Mouse (Mus musculus) midbrain, embryonic 14.5 days (tissue): ENCODE results near the gene Gnpnat1. TPM values are rescaled to one million over a fixed set of nuclear protein-coding genes. Genes with fewer than 3 reads are reported as not detected.

Source experiments
- ATAC-seq: fragments of 200-750 bp; cut with Nextera tagmentation; 2 replicates; pipeline ENCODE4 v1.8.0; 2017; ENCODE audit warnings: moderate number of reproducible peaks, moderate library complexity; ENCODE audit not compliant: low FRiP score, low TSS enrichment
- DNase-seq: peaks from one replicate; pipeline ENCODE4 v3.0.0-alpha.2; 2015
- H3K27ac ChIP-seq: fragments of 300-500 bp; sonication (generic); replicated peaks from 2 replicates; pipeline ENCODE4 v1.5.1; 2014; ENCODE audit warnings: mild to moderate bottlenecking, low read depth, low read length, moderate library complexity
- H3K27me3 ChIP-seq: fragments of 300-500 bp; sonication (generic); 2 replicates; pipeline ENCODE4 v1.6.1; 2014; ENCODE audit warnings: low read length, control low read depth, mixed read lengths; ENCODE audit not compliant: control insufficient read depth, insufficient read depth
- H3K36me3 ChIP-seq: fragments of 300-500 bp; sonication (generic); 2 replicates; pipeline ENCODE4 v1.6.1; 2014; ENCODE audit warnings: low read length, control low read depth; ENCODE audit not compliant: control insufficient read depth, insufficient read depth
- H3K4me1 ChIP-seq: fragments of 300-500 bp; sonication (generic); 2 replicates; pipeline ENCODE4 v1.6.1; 2014; ENCODE audit warnings: mild to moderate bottlenecking, antibody characterized with exemption, low read length, control low read depth; ENCODE audit not compliant: control insufficient read depth, insufficient read depth
- H3K4me2 ChIP-seq: fragments of 300-500 bp; sonication (generic); 2 replicates; pipeline ENCODE4 v1.6.1; 2014; ENCODE audit warnings: mild to moderate bottlenecking, low read length, moderate library complexity
- H3K4me3 ChIP-seq: fragments of 300-500 bp; sonication (generic); replicated peaks from 2 replicates; pipeline ENCODE4 v1.5.1; 2014; ENCODE audit warnings: low read depth, low read length
- H3K9ac ChIP-seq: fragments of 300-500 bp; sonication (generic); replicated peaks from 2 replicates; pipeline ENCODE4 v1.6.1; 2014; ENCODE audit warnings: mild to moderate bottlenecking, low read length, moderate library complexity
- H3K9me3 ChIP-seq: fragments of 300-500 bp; sonication (generic); 2 replicates; pipeline ENCODE4 v1.6.1; 2016; ENCODE audit warnings: low read length, control low read depth, mixed read lengths; ENCODE audit not compliant: control insufficient read depth
- WGBS: fragments of 180-500 bp; shearing (Covaris S2); extraction: QIAGEN DNeasy Blood & Tissue Kit; methylation state at CpG from one replicate; pipeline ENCODE4 v1.1.7; 2014; 5-methylcytosine and 5-hydroxymethylcytosine counted together
- polyA plus RNA-seq: library from polyadenylated mRNA; unstranded; fragments of >200 nt; fragmentation: Nextera tagmentation; extraction: Ambion mirVana; gene quantifications from 2 replicates; pipeline ENCODE4 v1.2.1, GENCODE M21; 2014

The Gnpnat1 gene
- polyA plus RNA-seq, 1 experiment from 2014 or later, result 32.3 TPM

GRCm38 (mm10) chr14:45387480-45387879 lies 17.2 kb downstream of the Gnpnat1 start:
- no peaks in the 10 kb centered on the region for H3K9me3 ChIP-seq
- H3K27me3 ChIP-seq, result no peaks in the 10 kb centered on the region
- peak overlapping the region; percentile 81 for H3K4me2 ChIP-seq
- H3K36me3 ChIP-seq, result peaks cover 2% of the 10 kb centered on the region; the same call in 1 of the 2 replicates
- peaks cover 7% of the 10 kb centered on the region for H3K4me1 ChIP-seq
- WGBS, result 26% methylated on average over 2 of the region's 2 CpGs
- DNase-seq (no peak), ATAC-seq (no peak)
- no peak overlapping the region for H3K27ac ChIP-seq
- H3K9ac ChIP-seq, result 0 out of 2 replicates have a peak overlapping the region, but pooled peaks have one; percentile 89
- peak overlapping the region; percentile 75 for H3K4me3 ChIP-seq

- WGBS, result 93% methylated on average over 2 of the region's 2 CpGs
- H3K27me3 ChIP-seq, result no peaks in the 10 kb centered on the region
- no peak overlapping the region for H3K27ac ChIP-seq
- H3K4me2 ChIP-seq, result no peak overlapping the region
- peaks cover 7% of the 10 kb centered on the region for H3K4me1 ChIP-seq
- no peak overlapping the region for H3K4me3 ChIP-seq
- peaks cover 9% of the 10 kb centered on the region for H3K36me3 ChIP-seq
- H3K9me3 ChIP-seq, result no peaks in the 10 kb centered on the region
- no peak overlapping the region for H3K9ac ChIP-seq
- DNase-seq (no peak), ATAC-seq (no peak)
Observed at GRCm38 (mm10) chr14:45385596-45385995, 19.1 kb downstream of the Gnpnat1 start.

GRCm38 (mm10) chr14:45382912-45383311 lies 21.8 kb downstream of the Gnpnat1 start:
- 80% methylated on average over 4 of the region's 4 CpGs for WGBS
- no peak overlapping the region for H3K4me2 ChIP-seq
- peaks cover 6% of the 10 kb centered on the region for H3K4me1 ChIP-seq
- H3K27me3 ChIP-seq, result no peaks in the 10 kb centered on the region
- no peak overlapping the region for H3K4me3 ChIP-seq
- no peak overlapping the region for H3K27ac ChIP-seq
- no peaks in the 10 kb centered on the region for H3K9me3 ChIP-seq
- DNase-seq (no peak), ATAC-seq (no peak)
- no peak overlapping the region for H3K9ac ChIP-seq
- H3K36me3 ChIP-seq, result peaks cover 27% of the 10 kb centered on the region

GRCm38 (mm10) chr14:45380756-45381155 lies 24.0 kb downstream of the Gnpnat1 start:
- H3K27me3 ChIP-seq, result no peaks in the 10 kb centered on the region
- no peak overlapping the region for H3K4me2 ChIP-seq
- no peaks in the 10 kb centered on the region for H3K9me3 ChIP-seq
- H3K9ac ChIP-seq, result no peak overlapping the region
- DNase-seq, result no peak
- no peak overlapping the region for H3K27ac ChIP-seq
- no peak for ATAC-seq
- no peaks in the 10 kb centered on the region for H3K4me1 ChIP-seq
- H3K36me3 ChIP-seq, result peaks cover 27% of the 10 kb centered on the region
- WGBS, result 93% methylated on average over 6 of the region's 6 CpGs
- no peak overlapping the region for H3K4me3 ChIP-seq

GRCm38 (mm10) chr14:45378771-45379170 lies 25.9 kb downstream of the Gnpnat1 start:
- no peak overlapping the region for H3K27ac ChIP-seq
- no peak for ATAC-seq
- WGBS, result 94% methylated on average over 3 of the region's 3 CpGs

GRCm38 (mm10) chr14:45365196-45365587 lies 39.5 kb downstream of the Gnpnat1 start:
- Histone ChIP-seq H3K27ac (no peak overlapping the region), H3K9ac (no peak overlapping the region), H3K4me1 (no peaks in the 10 kb centered on the region), H3K27me3 (no peaks in the 10 kb centered on the region), H3K9me3 (no peaks in the 10 kb centered on the region; the same call in 1 of the 2 replicates), H3K36me3 (peaks cover 13% of the 10 kb centered on the region), H3K4me2 (no peak overlapping the region), H3K4me3 (no peak overlapping the region)
- ATAC-seq (no peak), DNase-seq (no peak)
- 88% methylated on average over 6 of the region's 6 CpGs for WGBS

More at GRCm38 (mm10) chr14:45378771-45379170, 25.9 kb downstream of the Gnpnat1 start:
- H3K36me3 ChIP-seq, result peaks cover 27% of the 10 kb centered on the region
- H3K9me3 ChIP-seq, result no peaks in the 10 kb centered on the region
- no peak for DNase-seq
- H3K9ac ChIP-seq, result no peak overlapping the region
- no peak overlapping the region for H3K4me2 ChIP-seq
- H3K4me3 ChIP-seq, result no peak overlapping the region
- no peaks in the 10 kb centered on the region for H3K27me3 ChIP-seq
- no peaks in the 10 kb centered on the region for H3K4me1 ChIP-seq

GRCm38 (mm10) chr14:45364211-45365195 lies 40.2 kb downstream of the Gnpnat1 start:
- DNase-seq (peak; percentile 20), ATAC-seq (no peak)
- peaks cover 8% of the 10 kb centered on the region for H3K36me3 ChIP-seq
- H3K9me3 ChIP-seq, result no peaks in the 10 kb centered on the region
- H3K27ac ChIP-seq, result 0 out of 2 replicates have a peak overlapping the region, but pooled peaks have one; percentile 8
- no peaks in the 10 kb centered on the region for H3K4me1 ChIP-seq
- H3K9ac ChIP-seq, result no peak overlapping the region
- H3K4me2 ChIP-seq, result no peak overlapping the region
- no peak overlapping the region for H3K4me3 ChIP-seq
- H3K27me3 ChIP-seq, result no peaks in the 10 kb centered on the region
- 70% methylated on average over 16 of the region's 16 CpGs for WGBS

GRCm38 (mm10) chr14:45350931-45351859 lies 53.5 kb downstream of the Gnpnat1 start, which contains the start of gene Styx:
Gene Styx (plus strand): TSS chr14:45351093.
- H3K27me3 ChIP-seq, result no peaks in the 10 kb centered on the region
- H3K4me2 ChIP-seq, result peak within 1 kb of the TSS; percentile 72
- under 1% methylated on average over 82 of the region's 93 CpGs for WGBS
- peak; percentile 98 for ATAC-seq
- peak within 1 kb of the TSS; percentile 71 for H3K4me3 ChIP-seq
- H3K4me1 ChIP-seq, result 0 out of 2 replicates have a peak, but pooled peaks cover 7% of the 10 kb centered on the region
- peak within 1 kb of the TSS; percentile 71 for H3K9ac ChIP-seq
- H3K36me3 ChIP-seq, result peaks cover 22% of the 10 kb centered on the region
- peak within 1 kb of the TSS; percentile 74 for H3K27ac ChIP-seq
- H3K9me3 ChIP-seq, result no peaks in the 10 kb centered on the region
- DNase-seq, result peak; percentile 96
